Mouse (Mus musculus): ENCODE results near the gene Sptlc2. TPM values are rescaled to one million over a fixed set of nuclear protein-coding genes. Genes with fewer than 3 reads are reported as not detected.

Gene Sptlc2
- polyA plus RNA-seq, 1 experiment from 2014 or later = 74.9 TPM

DNA sequence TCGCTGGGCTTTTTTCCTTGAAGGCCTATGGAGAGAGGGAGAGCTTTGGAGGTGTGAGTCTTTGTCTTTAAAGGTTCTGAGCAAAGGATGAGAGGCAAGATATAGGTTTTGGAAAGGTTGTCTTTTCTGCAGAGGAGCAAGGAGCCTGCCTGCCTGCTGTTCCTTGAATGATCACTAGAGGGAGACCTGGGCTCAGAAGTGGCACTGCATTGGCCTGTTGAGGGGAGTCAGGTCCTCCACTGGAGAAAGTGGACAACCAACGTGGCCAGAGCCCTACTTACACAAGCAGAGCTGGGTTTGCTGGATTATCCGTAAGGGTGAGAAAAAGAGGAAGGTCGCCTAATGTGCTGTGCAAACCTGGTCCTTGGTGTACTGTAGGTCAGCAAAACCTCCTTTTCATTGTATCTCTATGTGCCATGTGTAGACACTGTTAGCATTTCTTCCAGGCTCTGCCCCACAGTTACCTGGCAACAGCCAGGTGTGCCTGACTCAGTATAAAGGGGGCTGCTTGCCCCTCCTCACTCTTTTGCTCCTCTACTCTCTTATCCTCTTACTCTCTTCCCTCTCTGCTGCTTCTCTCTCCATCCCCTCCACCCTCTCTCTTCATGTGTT, 25.1 kb upstream of the Sptlc2 start:
- no peaks in the 10 kb centered on the region for H3K27me3 ChIP-seq
- no peak overlapping the region for H3K27ac ChIP-seq
- H3K4me3 ChIP-seq = no peak overlapping the region
- H3K4me1 ChIP-seq = peaks cover under 1% of the 10 kb centered on the region; the same call in 1 of the 2 replicates
- H3K4me2 ChIP-seq (replicated peaks) = no peak overlapping the region
- H3K36me3 ChIP-seq = no peaks in the 10 kb centered on the region
- ATAC-seq (ENCODE audit: insufficient number of reproducible peaks, insufficient read depth, low FRiP score, low TSS enrichment) = no peak; the same call in 1 of the 2 replicates
- H3K9ac ChIP-seq = no peak overlapping the region
- H3K9me3 ChIP-seq = no peaks in the 10 kb centered on the region
- WGBS = 17% methylated on average over 4 of the region's 4 CpGs

DNA sequence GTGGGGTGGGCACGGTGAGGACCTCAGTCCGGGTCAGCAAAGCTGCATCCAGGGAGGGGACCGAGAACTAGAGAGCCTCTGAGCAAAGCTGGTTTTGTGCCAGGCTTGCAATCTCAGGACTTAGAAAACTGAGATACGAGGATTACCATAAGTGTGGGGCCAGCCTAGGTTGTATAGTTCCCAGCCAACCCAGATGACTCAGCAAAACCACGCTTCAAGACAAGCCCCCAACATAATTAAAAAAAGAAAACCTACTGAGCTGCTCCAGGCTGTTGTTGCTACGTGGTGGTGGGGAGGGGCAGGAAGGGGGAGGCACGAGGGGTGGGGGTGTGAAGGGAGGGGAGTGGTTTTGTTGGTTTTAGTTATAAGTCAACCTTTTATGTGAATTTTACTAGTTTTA, 22.8 kb upstream of the Sptlc2 start:
- H3K27ac ChIP-seq = no peak overlapping the region
- peaks cover 3% of the 10 kb centered on the region; the same call in 1 of the 2 replicates for H3K4me1 ChIP-seq
- no peak overlapping the region for H3K4me2 ChIP-seq (replicated peaks)
- H3K36me3 ChIP-seq = no peaks in the 10 kb centered on the region
- no peaks in the 10 kb centered on the region for H3K9me3 ChIP-seq
- no peak overlapping the region for H3K9ac ChIP-seq
- no peaks in the 10 kb centered on the region for H3K27me3 ChIP-seq
- 51% methylated on average over 7 of the region's 7 CpGs for WGBS
- no peak for ATAC-seq (ENCODE audit: insufficient number of reproducible peaks, insufficient read depth, low FRiP score, low TSS enrichment)
- H3K4me3 ChIP-seq = no peak overlapping the region

DNA sequence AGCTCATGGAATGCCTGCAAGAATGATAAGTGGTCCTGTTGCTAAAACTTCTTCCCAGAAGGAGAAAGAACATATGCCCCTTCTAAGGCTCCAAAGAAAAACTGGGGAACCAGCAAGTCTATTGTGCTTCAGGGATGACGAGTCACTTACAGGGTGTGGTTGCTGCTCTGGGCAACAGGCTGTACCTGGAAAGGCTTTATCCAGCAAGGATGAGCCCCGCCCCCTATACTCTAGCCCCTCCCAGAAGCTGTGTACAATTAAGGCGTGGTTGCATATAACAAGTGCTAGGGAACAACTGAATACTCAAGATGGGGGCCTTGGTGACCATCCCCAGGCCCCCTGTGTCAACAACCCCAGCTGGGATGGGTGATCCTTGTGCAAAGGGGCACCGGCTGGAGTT, 21.0 kb upstream of the Sptlc2 start:
- no peaks in the 10 kb centered on the region for H3K27me3 ChIP-seq
- H3K36me3 ChIP-seq = no peaks in the 10 kb centered on the region
- no peak overlapping the region for H3K4me2 ChIP-seq (replicated peaks)
- no peak for ATAC-seq (ENCODE audit: insufficient number of reproducible peaks, insufficient read depth, low FRiP score, low TSS enrichment)
- WGBS = 75% methylated on average over 4 of the region's 4 CpGs
- H3K4me1 ChIP-seq = peaks cover 3% of the 10 kb centered on the region; the same call in 1 of the 2 replicates
- H3K9me3 ChIP-seq = no peaks in the 10 kb centered on the region
- no peak overlapping the region for H3K27ac ChIP-seq
- H3K9ac ChIP-seq = no peak overlapping the region
- H3K4me3 ChIP-seq = no peak overlapping the region

DNA sequence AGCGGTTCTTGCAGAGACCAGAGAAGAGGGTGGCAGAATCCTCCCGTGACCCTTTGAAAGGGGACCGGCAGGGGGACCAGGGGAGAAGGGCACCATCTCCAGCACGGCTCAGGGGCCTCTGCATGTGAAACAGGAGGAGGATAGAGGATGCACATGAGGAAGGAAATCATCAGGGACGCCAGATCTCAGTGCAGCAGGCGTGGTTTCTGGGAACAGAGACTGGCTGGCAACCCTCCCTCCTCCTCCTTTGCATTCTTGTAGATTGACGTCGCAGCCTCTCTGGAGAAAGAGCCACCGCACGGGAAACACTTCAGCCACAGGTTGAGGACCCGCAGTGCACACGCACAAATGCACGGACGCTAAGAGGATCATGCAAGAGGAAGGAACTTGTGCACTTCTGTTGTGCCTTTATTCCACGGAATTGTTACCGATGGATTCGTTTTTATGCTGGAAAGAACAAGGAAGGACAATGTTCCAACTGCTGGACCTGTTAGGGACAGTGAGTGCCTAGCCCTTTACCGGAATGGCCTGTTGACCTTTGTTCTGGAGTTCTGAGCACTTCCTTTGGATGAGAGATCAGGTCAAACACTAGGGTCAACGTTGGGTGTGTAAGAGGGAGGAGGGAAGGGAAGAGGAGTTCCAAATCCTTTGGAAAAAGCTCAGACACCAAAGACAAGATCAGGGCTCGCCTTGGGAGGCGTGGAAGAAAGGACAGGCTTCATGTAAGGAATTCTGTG, 19.9 kb upstream of the Sptlc2 start:
- Histone ChIP-seq H3K9ac (no peak overlapping the region), H3K4me2 (replicated peaks) (peak overlapping the region; percentile 33), H3K4me1 (peaks cover 3% of the 10 kb centered on the region; the same call in 1 of the 2 replicates), H3K9me3 (no peaks in the 10 kb centered on the region), H3K27ac (no peak overlapping the region), H3K36me3 (no peaks in the 10 kb centered on the region), H3K4me3 (no peak overlapping the region), H3K27me3 (no peaks in the 10 kb centered on the region)
- ATAC-seq (ENCODE audit: insufficient number of reproducible peaks, insufficient read depth, low FRiP score, low TSS enrichment) = no peak
- WGBS = 33% methylated on average over 21 of the region's 21 CpGs

DNA sequence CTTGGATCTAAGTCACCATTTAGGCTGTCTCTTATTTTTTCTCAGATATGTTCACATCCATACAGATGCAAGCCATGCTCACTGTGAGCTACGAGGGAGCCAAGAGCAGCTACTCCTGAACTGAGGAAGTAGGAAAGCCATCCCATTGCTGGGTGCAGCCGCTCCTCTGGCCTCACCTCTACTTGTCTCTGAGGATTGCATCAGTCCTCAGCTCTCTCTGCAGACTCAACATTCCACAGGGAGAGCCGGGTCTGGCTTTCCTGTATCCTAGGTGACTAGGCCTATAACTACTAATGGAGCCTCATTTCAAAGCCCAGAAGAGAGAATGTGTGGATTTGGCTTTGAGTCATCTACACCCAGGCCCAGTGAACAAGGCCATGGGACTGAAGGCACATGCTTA, 17.6 kb upstream of the Sptlc2 start:
- H3K9me3 ChIP-seq = no peaks in the 10 kb centered on the region
- no peak overlapping the region for H3K27ac ChIP-seq
- H3K9ac ChIP-seq = no peak overlapping the region
- H3K36me3 ChIP-seq = no peaks in the 10 kb centered on the region
- H3K27me3 ChIP-seq = no peaks in the 10 kb centered on the region
- H3K4me3 ChIP-seq = no peak overlapping the region
- H3K4me2 ChIP-seq (replicated peaks) = no peak overlapping the region
- ATAC-seq (ENCODE audit: insufficient number of reproducible peaks, insufficient read depth, low FRiP score, low TSS enrichment) = no peak
- 68% methylated on average over 3 of the region's 3 CpGs for WGBS
- H3K4me1 ChIP-seq = peaks cover 3% of the 10 kb centered on the region; the same call in 1 of the 2 replicates

DNA sequence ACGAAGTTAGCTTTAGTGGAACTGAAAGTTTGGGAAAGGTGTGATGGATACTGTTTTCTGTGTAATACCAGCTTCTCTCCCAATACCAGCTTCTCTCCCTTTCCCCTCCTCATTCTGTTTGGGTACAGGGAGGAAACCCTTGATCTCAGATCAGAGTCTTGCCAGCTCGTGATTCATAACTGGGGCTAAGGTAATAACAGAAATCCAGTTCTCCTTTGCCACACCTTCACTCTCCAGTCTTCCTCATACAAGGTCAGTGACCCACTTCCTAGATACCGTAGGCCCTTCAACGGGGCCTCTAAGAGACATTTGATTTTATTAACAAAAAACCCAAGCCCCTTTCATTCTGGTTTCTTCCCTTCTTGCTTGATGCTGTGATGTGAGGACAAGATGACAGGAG, 17.0 kb upstream of the Sptlc2 start:
- Histone ChIP-seq H3K36me3 (no peaks in the 10 kb centered on the region), H3K4me2 (replicated peaks) (no peak overlapping the region), H3K4me3 (no peak overlapping the region), H3K27ac (no peak overlapping the region), H3K9ac (no peak overlapping the region), H3K4me1 (peaks cover 3% of the 10 kb centered on the region; the same call in 1 of the 2 replicates), H3K9me3 (no peaks in the 10 kb centered on the region), H3K27me3 (no peaks in the 10 kb centered on the region)
- no peak for ATAC-seq (ENCODE audit: insufficient number of reproducible peaks, insufficient read depth, low FRiP score, low TSS enrichment)
- WGBS = 81% methylated on average over 4 of the region's 4 CpGs

DNA sequence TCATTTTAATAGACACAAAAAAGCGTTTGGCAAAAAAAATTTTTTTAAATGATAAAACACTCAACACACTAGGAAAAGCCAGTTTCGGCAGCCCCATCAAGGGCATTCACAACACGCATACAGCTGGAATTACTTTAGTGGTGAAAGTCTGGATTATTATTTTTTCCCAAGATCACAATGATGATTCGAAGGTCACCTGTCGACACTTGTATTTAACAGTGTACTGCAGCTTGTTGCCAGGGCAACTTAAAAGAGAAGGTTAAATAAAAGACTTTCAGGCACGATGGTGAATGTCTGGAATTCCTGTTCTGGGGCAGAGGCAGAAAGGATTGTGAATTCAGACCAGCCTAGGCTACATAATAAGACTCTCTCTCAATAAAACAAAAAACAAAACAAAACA, 13.7 kb upstream of the Sptlc2 start:
- Histone ChIP-seq H3K4me2 (replicated peaks) (no peak overlapping the region), H3K36me3 (no peaks in the 10 kb centered on the region), H3K9ac (no peak overlapping the region), H3K4me3 (no peak overlapping the region), H3K27me3 (no peaks in the 10 kb centered on the region), H3K4me1 (no peaks in the 10 kb centered on the region), H3K9me3 (no peaks in the 10 kb centered on the region), H3K27ac (no peak overlapping the region)
- ATAC-seq (ENCODE audit: insufficient number of reproducible peaks, insufficient read depth, low FRiP score, low TSS enrichment) = no peak
- WGBS = 43% methylated on average over 6 of the region's 6 CpGs

DNA sequence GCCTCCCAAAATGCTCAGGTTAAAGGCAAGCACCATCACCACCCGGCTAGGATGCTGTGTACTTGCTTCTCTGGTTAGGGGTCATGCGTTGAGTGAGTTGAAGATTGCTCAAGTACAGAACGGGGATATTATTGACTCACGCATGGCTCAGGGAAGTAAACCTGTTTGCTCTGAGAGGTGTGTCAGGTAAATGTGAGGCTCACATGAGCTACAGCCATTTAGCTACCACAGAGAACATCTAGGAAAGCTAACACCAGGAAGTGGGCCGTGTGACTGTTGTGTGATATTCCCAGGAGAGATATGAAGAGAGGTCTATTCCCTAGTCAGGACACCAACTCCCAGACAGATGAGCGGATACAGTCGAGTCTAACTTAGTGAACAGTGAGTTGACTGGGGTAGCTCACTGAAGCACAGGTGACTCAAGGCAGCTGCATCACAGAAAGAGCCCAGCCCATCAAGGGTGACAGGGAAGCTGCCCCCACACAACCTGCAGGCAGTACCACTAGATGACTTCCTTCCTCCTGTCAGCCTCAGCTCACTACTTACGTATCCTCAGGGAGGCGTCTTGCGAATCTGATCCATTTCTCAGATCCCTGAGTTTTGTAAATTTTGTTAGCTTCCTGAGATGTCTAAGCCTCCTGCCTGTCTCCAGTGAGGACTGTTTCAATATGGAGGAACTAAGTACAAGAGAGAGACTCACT, 11.1 kb upstream of the Sptlc2 start:
- no peak overlapping the region for H3K4me2 ChIP-seq (replicated peaks)
- no peak for ATAC-seq (ENCODE audit: insufficient number of reproducible peaks, insufficient read depth, low FRiP score, low TSS enrichment)
- 83% methylated on average over 10 of the region's 10 CpGs for whole genome bisulfite sequencing
- H3K27ac ChIP-seq = no peak overlapping the region
- H3K9me3 ChIP-seq = no peaks in the 10 kb centered on the region
- H3K27me3 ChIP-seq = no peaks in the 10 kb centered on the region
- no peaks in the 10 kb centered on the region for H3K36me3 ChIP-seq
- H3K9ac ChIP-seq = no peak overlapping the region
- H3K4me3 ChIP-seq = no peak overlapping the region
- no peaks in the 10 kb centered on the region for H3K4me1 ChIP-seq

DNA sequence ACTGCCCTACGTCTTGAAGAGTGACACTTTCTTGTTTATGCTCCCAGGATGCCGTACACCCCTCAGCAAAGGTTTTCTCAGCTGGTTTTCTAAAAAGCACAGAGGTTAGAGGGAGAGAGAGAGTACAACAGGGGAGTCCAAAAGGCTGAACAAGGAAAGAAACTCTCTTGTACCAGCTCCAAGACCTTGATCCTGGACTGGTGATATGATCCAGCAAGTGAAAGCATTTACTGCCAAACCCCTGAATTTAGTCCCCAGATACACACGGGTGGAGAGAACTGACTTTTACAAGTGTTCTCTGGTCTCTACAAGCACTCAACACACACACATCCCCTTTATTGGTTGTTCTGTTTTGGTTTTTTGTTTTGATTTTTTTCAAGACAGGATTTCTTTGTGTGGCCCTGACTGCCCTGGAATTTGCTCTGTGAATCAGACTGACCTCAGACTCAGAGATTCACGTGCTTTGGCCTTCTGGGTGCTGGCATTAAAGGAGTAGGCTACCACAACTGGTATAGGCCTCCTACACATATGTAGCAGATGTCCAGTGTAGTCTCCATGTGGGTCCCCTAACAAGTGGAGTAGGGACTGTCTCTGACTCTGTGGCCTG, 9.8 kb upstream of the Sptlc2 start:
- Histone ChIP-seq H3K9ac (no peak overlapping the region), H3K27me3 (no peaks in the 10 kb centered on the region), H3K36me3 (no peaks in the 10 kb centered on the region), H3K4me1 (no peaks in the 10 kb centered on the region), H3K4me2 (replicated peaks) (no peak overlapping the region), H3K27ac (no peak overlapping the region), H3K4me3 (no peak overlapping the region), H3K9me3 (no peaks in the 10 kb centered on the region)
- 70% methylated on average over 4 of the region's 4 CpGs for WGBS
- no peak for ATAC-seq (ENCODE audit: insufficient number of reproducible peaks, insufficient read depth, low FRiP score, low TSS enrichment)

DNA sequence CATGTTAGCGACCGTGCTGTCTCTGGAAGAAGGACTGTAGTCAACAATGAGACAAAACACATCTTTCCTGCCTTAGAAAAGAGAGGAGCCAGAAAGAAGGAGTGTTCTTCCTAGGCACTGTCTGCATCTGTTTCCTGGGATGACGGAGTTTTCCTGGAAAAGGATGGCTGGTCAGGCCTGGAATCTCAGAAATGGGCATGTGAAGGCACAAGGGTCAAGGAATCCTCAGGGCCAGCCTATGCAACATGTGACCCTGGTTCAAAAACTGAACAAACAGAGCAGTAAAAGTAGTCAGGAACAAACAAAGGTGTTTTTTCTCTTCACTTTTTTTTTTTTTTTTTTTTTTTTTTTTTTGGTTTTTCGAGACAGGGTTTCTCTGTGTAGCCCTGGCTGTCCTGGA, 9.0 kb upstream of the Sptlc2 start:
- Histone ChIP-seq H3K4me2 (replicated peaks) (no peak overlapping the region), H3K4me1 (no peaks in the 10 kb centered on the region), H3K9me3 (no peaks in the 10 kb centered on the region), H3K27ac (no peak overlapping the region), H3K9ac (no peak overlapping the region), H3K27me3 (no peaks in the 10 kb centered on the region), H3K36me3 (no peaks in the 10 kb centered on the region), H3K4me3 (no peak overlapping the region)
- no peak for ATAC-seq (ENCODE audit: insufficient number of reproducible peaks, insufficient read depth, low FRiP score, low TSS enrichment)
- WGBS = 77% methylated on average over 3 of the region's 4 CpGs

DNA sequence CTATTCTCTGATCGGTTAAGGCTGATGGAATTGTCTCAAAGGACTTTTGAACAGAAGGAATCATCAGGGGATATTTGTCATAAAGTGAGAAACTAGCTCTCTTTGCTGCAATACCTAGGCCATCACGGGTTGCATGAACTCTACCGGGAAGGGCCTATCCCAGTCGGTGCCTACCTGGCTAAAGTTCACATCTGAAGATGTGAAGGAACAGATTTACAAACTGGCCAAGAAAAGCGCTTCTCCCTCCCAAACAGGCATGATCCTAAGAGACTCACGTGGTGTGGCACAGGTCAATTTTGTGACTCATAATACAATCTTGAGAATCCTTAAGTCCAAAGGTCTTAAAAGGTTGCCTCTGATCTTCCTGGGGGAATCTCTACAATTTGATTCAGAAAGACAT, 6.2 kb upstream of the Sptlc2 start:
- 89% methylated on average over 6 of the region's 6 CpGs for WGBS
- H3K9ac ChIP-seq = no peak overlapping the region

More for the DNA sequence above, 6.2 kb upstream of the Sptlc2 start:
- Histone ChIP-seq H3K27ac (no peak overlapping the region), H3K36me3 (no peaks in the 10 kb centered on the region), H3K4me3 (no peak overlapping the region), H3K4me2 (replicated peaks) (no peak overlapping the region), H3K27me3 (no peaks in the 10 kb centered on the region), H3K4me1 (no peaks in the 10 kb centered on the region), H3K9me3 (no peaks in the 10 kb centered on the region)
- no peak for ATAC-seq (ENCODE audit: insufficient number of reproducible peaks, insufficient read depth, low FRiP score, low TSS enrichment)
